Mouse (Mus musculus) left cerebral cortex, postnatal 36 days (tissue): ENCODE measurements around the gene Map3k13. TPM values are rescaled to one million over a fixed set of nuclear protein-coding genes. Genes with fewer than 3 reads are reported as not detected.

ENCODE experiments used
- total RNA-seq, 2 experiments: library from RNA; stranded (reverse); gene quantifications; 2 replicates each; pipeline ENCODE4 v1.2.3; 2021

The Map3k13 gene
- total RNA-seq, 2 experiments from 2014 or later: 13.6 to 16.8 TPM

Other genes with a start within 250 kb of the Map3k13 start
- gene 2510009E07Rik, start 99.7 kb upstream of the Map3k13 start, total RNA-seq: 10 to 100 TPM; 46.9 to 47.0 TPM
- gene Ehhadh, start 6.5 kb upstream of the Map3k13 start, total RNA-seq: 1 to 10 TPM; 1.9 to 2.0 TPM
- gene Tmem41a, start 153.2 kb downstream of the Map3k13 start, total RNA-seq: 10 to 100 TPM; 17.6 to 17.7 TPM
- under 1 TPM; 0.25 to 0.57 TPM for gene Liph, start 201.3 kb downstream of the Map3k13 start, total RNA-seq
- gene Senp2, start 215.1 kb downstream of the Map3k13 start, total RNA-seq: 100 to 1,000 TPM in 1 of 2 experiments, 10 to 100 TPM in 1; 93.8 to 100 TPM